Mouse (Mus musculus): ENCODE measurements around the gene Guca1b. TPM values are rescaled to one million over a fixed set of nuclear protein-coding genes. Genes with fewer than 3 reads are reported as not detected.
A peak's percentile ranks its signal among the peaks of the same experiment; 100 is the strongest.

Guca1b gene
- polyA plus RNA-seq, 1 experiment: not detected

GRCm38 (mm10) chr17:47428831-47429304, 43.7 kb downstream of the Guca1b start:
- Histone ChIP-seq H3K9me3 (ENCODE audit: control insufficient read depth, low read length) (no peaks in the 10 kb centered on the region), H3K36me3 (ENCODE audit: control insufficient read depth) (no peaks in the 10 kb centered on the region), H3K4me1 (ENCODE audit: control insufficient read depth) (no peaks in the 10 kb centered on the region), H3K4me3 (replicated peaks) (no peak overlapping the region), H3K27me3 (ENCODE audit: control insufficient read depth) (peaks cover 5% of the 10 kb centered on the region)
- no peak for TF ChIP-seq TAL1 (IDR thresholded peaks at IDR 0.05; ENCODE audit: low read length)

- TF ChIP-seq GATA1 (IDR thresholded peaks at IDR 0.05; ENCODE audit: low read length) (no peak), TAL1 (IDR thresholded peaks at IDR 0.05; ENCODE audit: low read length) (no peak)
- no peaks in the 10 kb centered on the region for H3K9me3 ChIP-seq (ENCODE audit: control insufficient read depth, low read length)
These were observed 45.6 kb downstream of the Guca1b start for GRCm38 (mm10) chr17:47430815-47431214.

GRCm38 (mm10) chr17:47436156-47436906, 51.1 kb downstream of the Guca1b start, which contains the start of gene AI661453:
AI661453 (plus strand) TSS chr17:47436615.
- peak within 1 kb of the TSS; percentile 40 for H3K4me3 ChIP-seq (replicated peaks)
- H3K4me1 ChIP-seq (ENCODE audit: control insufficient read depth): no peaks in the 10 kb centered on the region; the same call in 1 of the 2 replicates
- H3K36me3 ChIP-seq (ENCODE audit: control insufficient read depth): no peaks in the 10 kb centered on the region
- H3K27me3 ChIP-seq (ENCODE audit: control insufficient read depth): peaks cover 42% of the 10 kb centered on the region
- no peak for TF ChIP-seq TAL1 (IDR thresholded peaks at IDR 0.05; ENCODE audit: low read length)
- TF ChIP-seq GATA1 (IDR thresholded peaks at IDR 0.05; ENCODE audit: low read length): no peak
- H3K9me3 ChIP-seq (ENCODE audit: control insufficient read depth, low read length): no peaks in the 10 kb centered on the region

More at GRCm38 (mm10) chr17:47430815-47431214, 45.6 kb downstream of the Guca1b start:
- no peak overlapping the region for H3K4me3 ChIP-seq (replicated peaks)
- no peaks in the 10 kb centered on the region for H3K36me3 ChIP-seq (ENCODE audit: control insufficient read depth)
- H3K27me3 ChIP-seq (ENCODE audit: control insufficient read depth): peaks cover 11% of the 10 kb centered on the region
- no peaks in the 10 kb centered on the region for H3K4me1 ChIP-seq (ENCODE audit: control insufficient read depth)

- no peaks in the 10 kb centered on the region; the same call in 1 of the 2 replicates for H3K4me1 ChIP-seq (ENCODE audit: control insufficient read depth)
- TF ChIP-seq TAL1 (IDR thresholded peaks at IDR 0.05; ENCODE audit: low read length): no peak
- TF ChIP-seq GATA1 (IDR thresholded peaks at IDR 0.05; ENCODE audit: low read length): no peak
These were observed 51.8 kb downstream of the Guca1b start, which contains the start of gene 1700001C19Rik for GRCm38 (mm10) chr17:47436907-47437547. 1700001C19Rik (minus strand) TSS chr17:47437376.

GRCm38 (mm10) chr17:47438611-47439010, 53.4 kb downstream of the Guca1b start:
- Histone ChIP-seq H3K9me3 (ENCODE audit: control insufficient read depth, low read length) (no peaks in the 10 kb centered on the region), H3K4me3 (replicated peaks) (no peak overlapping the region), H3K4me1 (ENCODE audit: control insufficient read depth) (no peaks in the 10 kb centered on the region; the same call in 1 of the 2 replicates), H3K36me3 (ENCODE audit: control insufficient read depth) (no peaks in the 10 kb centered on the region), H3K27me3 (ENCODE audit: control insufficient read depth) (peaks cover 42% of the 10 kb centered on the region)
- TF ChIP-seq TAL1 (IDR thresholded peaks at IDR 0.05; ENCODE audit: low read length) (no peak), GATA1 (IDR thresholded peaks at IDR 0.05; ENCODE audit: low read length) (no peak)

More at GRCm38 (mm10) chr17:47436907-47437547, 51.8 kb downstream of the Guca1b start, which contains the start of gene 1700001C19Rik:
- Histone ChIP-seq H3K4me3 (replicated peaks) (peak within 1 kb of the TSS; percentile 40), H3K27me3 (ENCODE audit: control insufficient read depth) (peaks cover 42% of the 10 kb centered on the region), H3K36me3 (ENCODE audit: control insufficient read depth) (no peaks in the 10 kb centered on the region), H3K9me3 (ENCODE audit: control insufficient read depth, low read length) (no peaks in the 10 kb centered on the region)

GRCm38 (mm10) chr17:47439396-47440028, 54.3 kb downstream of the Guca1b start:
- no peak for TF ChIP-seq TAL1 (IDR thresholded peaks at IDR 0.05; ENCODE audit: low read length)
- TF ChIP-seq GATA1 (IDR thresholded peaks at IDR 0.05; ENCODE audit: low read length): no peak
- Histone ChIP-seq H3K27me3 (ENCODE audit: control insufficient read depth) (peaks cover 42% of the 10 kb centered on the region), H3K36me3 (ENCODE audit: control insufficient read depth) (no peaks in the 10 kb centered on the region), H3K4me1 (ENCODE audit: control insufficient read depth) (no peaks in the 10 kb centered on the region; the same call in 1 of the 2 replicates), H3K4me3 (replicated peaks) (no peak overlapping the region), H3K9me3 (ENCODE audit: control insufficient read depth, low read length) (no peaks in the 10 kb centered on the region)

- no peak overlapping the region for H3K4me3 ChIP-seq (replicated peaks)
- TF ChIP-seq GATA1 (IDR thresholded peaks at IDR 0.05; ENCODE audit: low read length) (no peak), TAL1 (IDR thresholded peaks at IDR 0.05; ENCODE audit: low read length) (no peak)
- peaks cover 38% of the 10 kb centered on the region for H3K27me3 ChIP-seq (ENCODE audit: control insufficient read depth)
- peaks cover under 1% of the 10 kb centered on the region; the same call in 1 of the 2 replicates for H3K4me1 ChIP-seq (ENCODE audit: control insufficient read depth)
- H3K36me3 ChIP-seq (ENCODE audit: control insufficient read depth): no peaks in the 10 kb centered on the region
- H3K9me3 ChIP-seq (ENCODE audit: control insufficient read depth, low read length): no peaks in the 10 kb centered on the region
These were observed 55.2 kb downstream of the Guca1b start for GRCm38 (mm10) chr17:47440359-47440890.

- no peaks in the 10 kb centered on the region for H3K36me3 ChIP-seq (ENCODE audit: control insufficient read depth)
- H3K4me3 ChIP-seq (replicated peaks): no peak overlapping the region
- H3K27me3 ChIP-seq (ENCODE audit: control insufficient read depth): peaks cover 30% of the 10 kb centered on the region
- H3K9me3 ChIP-seq (ENCODE audit: control insufficient read depth, low read length): no peaks in the 10 kb centered on the region
- TF ChIP-seq GATA1 (IDR thresholded peaks at IDR 0.05; ENCODE audit: low read length) (no peak), TAL1 (IDR thresholded peaks at IDR 0.05; ENCODE audit: low read length) (no peak)
- H3K4me1 ChIP-seq (ENCODE audit: control insufficient read depth): peaks cover 8% of the 10 kb centered on the region
These were observed 56.3 kb downstream of the Guca1b start for GRCm38 (mm10) chr17:47441296-47442051.

All from erythroblast, embryonic 14.5 days (primary cell).